ENCODE assay signal across 16 mouse cellular contexts in the genomic region with DNA sequence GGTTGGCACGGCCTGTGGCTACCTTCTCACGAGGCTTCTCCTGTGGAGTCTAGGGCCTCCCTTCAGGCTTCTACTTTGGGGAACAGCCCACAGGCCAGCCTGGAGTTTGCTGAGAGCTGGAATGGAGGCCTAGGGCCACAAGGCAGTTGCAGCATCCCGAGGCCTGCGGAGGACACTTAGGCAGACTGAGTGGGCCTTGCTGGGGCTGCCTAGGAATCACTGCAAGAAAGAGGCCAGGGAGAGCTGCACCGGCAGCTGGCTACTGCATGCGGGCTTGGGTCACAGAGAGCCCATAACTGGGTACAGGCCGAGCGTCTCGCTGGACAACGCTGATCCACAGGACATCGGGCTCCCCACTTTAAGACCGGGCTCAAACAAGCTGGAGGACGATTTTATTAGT. TPM values are rescaled to one million over a fixed set of nuclear protein-coding genes. Genes with fewer than 3 reads are reported as not detected.
DNase-seq lines count a peak whose midpoint lies in the region; ATAC-seq and TF ChIP-seq lines count a peak whose summit lies in the region.
"Had no signal": no experiment of that assay in that cellular context is flagged by ENCODE, and none has a peak within 500 bp of the region (broad histone marks: within the 10 kb centered on the region; RNA-seq: fewer than 3 reads in every experiment).

No protein-coding gene starts in this region.

- no peak for DNase-seq in heart, postnatal 10 days
- no peak for DNase-seq in liver, embryonic 11.5 days (ENCODE audit: low spot score)
- DNase-seq in liver, postnatal 0 days, result no peak
- peak; percentile 58 for DNase-seq in kidney, postnatal 10 days
- DNase-seq in adrenal gland, postnatal 4 days (ENCODE audit: low spot score in 2 of 2), result no peak
- DNase-seq in right cerebral cortex, postnatal 10 days (ENCODE audit: low spot score in 2 of 2), result no peak
- DNase-seq: gastrocnemius, postnatal 14 days; thymus, postnatal 25 days had no signal

- H3K4me3 ChIP-seq in heart, embryonic 12.5 days, result no peak overlapping the region
- no peak overlapping the region for H3K4me3 ChIP-seq in liver, embryonic 11.5 days (ENCODE audit: low read depth, low read length)
- no peak overlapping the region for H3K4me3 ChIP-seq in liver, postnatal 0 days (ENCODE audit: low read depth, low read length)
- H3K4me3 ChIP-seq in stomach, embryonic 14.5 days (ENCODE audit: low read depth, low read length), result no peak overlapping the region
- H3K4me3 ChIP-seq: embryonic facial prominence, embryonic 15.5 days; forebrain, embryonic 15.5 days; heart, embryonic 15.5 days; hindbrain, embryonic 15.5 days; limb, embryonic 15.5 days; midbrain, embryonic 13.5 days had no signal

- H3K4me2 ChIP-seq in heart, embryonic 12.5 days, result no peak overlapping the region
- H3K4me2 ChIP-seq in liver, embryonic 11.5 days, result no peak overlapping the region
- H3K4me2 ChIP-seq in liver, postnatal 0 days (ENCODE audit: low read depth, low read length), result no peak overlapping the region
- peak overlapping the region; percentile 12; the same call in 1 of the 2 replicates for H3K4me2 ChIP-seq in stomach, embryonic 14.5 days (replicated peaks; ENCODE audit: low read depth, low read length)
- H3K4me2 ChIP-seq: embryonic facial prominence, embryonic 15.5 days; forebrain, embryonic 15.5 days; heart, embryonic 15.5 days; hindbrain, embryonic 15.5 days; limb, embryonic 15.5 days; midbrain, embryonic 13.5 days had no signal

- no peak for TF ChIP-seq CTCF in liver, postnatal 0 days (IDR thresholded peaks at IDR 0.05; ENCODE audit: low read depth)

- H3K4me1 ChIP-seq in heart, embryonic 12.5 days (replicated peaks), result peaks cover 48% of the 10 kb centered on the region
- H3K4me1 ChIP-seq in liver, embryonic 11.5 days (replicated peaks; ENCODE audit: control insufficient read depth, insufficient read depth, low read length), result peaks cover 21% of the 10 kb centered on the region
- H3K4me1 ChIP-seq in liver, postnatal 0 days (ENCODE audit: insufficient read depth), result peaks cover 19% of the 10 kb centered on the region
- H3K4me1 ChIP-seq in stomach, embryonic 14.5 days (ENCODE audit: control insufficient read depth, insufficient read depth, low read length), result peaks cover 29% of the 10 kb centered on the region

- H3K9ac ChIP-seq in heart, embryonic 12.5 days, result no peak overlapping the region
- no peak overlapping the region for H3K9ac ChIP-seq in liver, embryonic 11.5 days (ENCODE audit: low read depth, low read length)
- H3K9ac ChIP-seq in liver, postnatal 0 days (replicated peaks), result no peak overlapping the region
- H3K9ac ChIP-seq in stomach, embryonic 14.5 days (replicated peaks; ENCODE audit: low read depth, low read length), result no peak overlapping the region
- H3K9ac ChIP-seq: embryonic facial prominence, embryonic 15.5 days; forebrain, embryonic 15.5 days; heart, embryonic 15.5 days; hindbrain, embryonic 15.5 days; limb, embryonic 15.5 days; midbrain, embryonic 13.5 days had no signal

- H3K27me3 ChIP-seq in heart, embryonic 12.5 days (replicated peaks), result peaks cover 29% of the 10 kb centered on the region
- peaks cover 15% of the 10 kb centered on the region for H3K27me3 ChIP-seq in liver, embryonic 11.5 days (replicated peaks; ENCODE audit: control insufficient read depth, insufficient read depth, low read length)
- H3K27me3 ChIP-seq in liver, postnatal 0 days (ENCODE audit: insufficient read depth, low read length), result peaks cover 14% of the 10 kb centered on the region; the same call in 1 of the 2 replicates
- no peaks in the 10 kb centered on the region for H3K27me3 ChIP-seq in stomach, embryonic 14.5 days (ENCODE audit: control insufficient read depth, insufficient read depth, low read length)

- ATAC-seq in heart, embryonic 12.5 days (ENCODE audit: insufficient number of reproducible peaks, low FRiP score), result 0 out of 2 replicates have a peak, but pooled peaks have one; percentile 16
- ATAC-seq in liver, embryonic 11.5 days (replicated peaks; ENCODE audit: low FRiP score), result no peak
- no peak for ATAC-seq in liver, postnatal 0 days
- no peak for ATAC-seq in stomach, embryonic 14.5 days (ENCODE audit: insufficient number of reproducible peaks, insufficient read depth, low FRiP score, low read depth)
- ATAC-seq: forebrain, embryonic 15.5 days; midbrain, embryonic 13.5 days had no signal

- WGBS in heart, embryonic 12.5 days, result 51% methylated on average over 13 of the region's 13 CpGs
- WGBS in liver, embryonic 11.5 days, result 63% methylated on average over 13 of the region's 13 CpGs
- WGBS in liver, postnatal 0 days (ENCODE audit: insufficient replicate concordance), result 75% methylated on average over 13 of the region's 13 CpGs
- 59% methylated on average over 13 of the region's 13 CpGs for WGBS in stomach, embryonic 14.5 days

- intact Hi-C loops in heart, postnatal 10 days (cut with DNase I), result loop anchor here (5.0 to 10.0 kb wide), 2 partner anchors 72 to 375 kb away; no protein-coding TSS in a partner anchor

- no peaks in the 10 kb centered on the region for H3K36me3 ChIP-seq in heart, embryonic 12.5 days
- H3K36me3 ChIP-seq in liver, embryonic 11.5 days (ENCODE audit: control insufficient read depth, insufficient read depth, low read length), result no peaks in the 10 kb centered on the region
- H3K36me3 ChIP-seq in liver, postnatal 0 days (replicated peaks; ENCODE audit: insufficient read depth, low read length), result no peaks in the 10 kb centered on the region
- H3K36me3 ChIP-seq in stomach, embryonic 14.5 days (ENCODE audit: control insufficient read depth, insufficient read depth, low read length), result no peaks in the 10 kb centered on the region
- H3K36me3 ChIP-seq: embryonic facial prominence, embryonic 15.5 days; forebrain, embryonic 15.5 days; heart, embryonic 15.5 days; hindbrain, embryonic 15.5 days; limb, embryonic 15.5 days; midbrain, embryonic 13.5 days had no signal

- H3K9me3 ChIP-seq in heart, embryonic 12.5 days (replicated peaks), result no peaks in the 10 kb centered on the region
- H3K9me3 ChIP-seq in liver, embryonic 11.5 days (ENCODE audit: control insufficient read depth, low read length), result no peaks in the 10 kb centered on the region
- no peaks in the 10 kb centered on the region for H3K9me3 ChIP-seq in liver, postnatal 0 days (ENCODE audit: low read length)
- no peaks in the 10 kb centered on the region for H3K9me3 ChIP-seq in stomach, embryonic 14.5 days (ENCODE audit: control insufficient read depth, low read depth, low read length)
- H3K9me3 ChIP-seq: embryonic facial prominence, embryonic 15.5 days; forebrain, embryonic 15.5 days; heart, embryonic 15.5 days; hindbrain, embryonic 15.5 days; limb, embryonic 15.5 days; midbrain, embryonic 13.5 days had no signal

- H3K27ac ChIP-seq in heart, embryonic 12.5 days (ENCODE audit: poor library complexity, severe bottlenecking), result no peak overlapping the region
- 0 out of 2 replicates have a peak overlapping the region, but pooled peaks have one; percentile 32 for H3K27ac ChIP-seq in liver, embryonic 11.5 days (ENCODE audit: low read depth, low read length)
- H3K27ac ChIP-seq in liver, postnatal 0 days (ENCODE audit: low read depth), result no peak overlapping the region
- H3K27ac ChIP-seq in stomach, embryonic 14.5 days (ENCODE audit: low read length), result peak overlapping the region; percentile 63
- H3K27ac ChIP-seq: embryonic facial prominence, embryonic 15.5 days; forebrain, embryonic 15.5 days; heart, embryonic 15.5 days; hindbrain, embryonic 15.5 days; limb, embryonic 15.5 days; midbrain, embryonic 13.5 days had no signal

- TF ChIP-seq EP300 in liver, postnatal 0 days (IDR thresholded peaks at IDR 0.05; ENCODE audit: low read depth), result no peak

RNA-seq across cellular contexts. Expression of a gene that starts 4.3 kb away (rescaled TPM):
- polyA plus RNA-seq in heart, embryonic 12.5 days (2016; fragmentation: Nextera tagmentation; extraction: Ambion mirVana), result 0.49 and 0.79 TPM in 2 replicates
- total RNA-seq in heart, postnatal 10 days (2021), result under 1 TPM; 0.42 to 0.43 TPM
- 4.0 and 4.2 TPM in 2 replicates for polyA plus RNA-seq in liver, embryonic 11.5 days (2014; fragmentation: Nextera tagmentation; extraction: Ambion mirVana)
- 0.57 and 0.79 TPM in 2 replicates for polyA plus RNA-seq in liver, postnatal 0 days (2015; fragmentation: Nextera tagmentation; extraction: Ambion mirVana)
- 29.6 and 30.4 TPM in 2 replicates for polyA plus RNA-seq in stomach, embryonic 14.5 days (2014; fragmentation: Nextera tagmentation; extraction: Ambion mirVana)
- 10 to 100 TPM; 21.8 to 24.8 TPM for total RNA-seq in adrenal gland, postnatal 4 days (2021)

Comparison
In these comparisons a context has a peak if more than half of its experiments do, and no peak if none do; other contexts are left out.
1. H3K27ac ChIP-seq: peak in liver, embryonic 11.5 days (single experiment) and stomach, embryonic 14.5 days (single experiment); none in heart, embryonic 12.5 days (single experiment) and liver, postnatal 0 days (single experiment).